Comparison of ENCODE assay signal across 8 mouse cellular contexts in genomic region chr11:64978720-64979488, GRCm38 (mm10). TPM values are rescaled to one million over a fixed set of nuclear protein-coding genes. Genes with fewer than 3 reads are reported as not detected.
DNase-seq lines count a peak whose midpoint lies in the region; ATAC-seq and TF ChIP-seq lines count a peak whose summit lies in the region.

Gene Elac2, plus strand, starts transcription at chr11:64979038.

- TF ChIP-seq CTCF in G1E (IDR thresholded peaks at IDR 0.05; ENCODE audit: low read depth, low read length) = no peak
- no peak for TF ChIP-seq CTCF in layer of hippocampus, adult 2 months (conservative IDR thresholded peaks at IDR 0.05)
- TF ChIP-seq CTCF in lung, embryonic 14.5 days (IDR thresholded peaks at IDR 0.05; ENCODE audit: low read depth) = no peak
- no peak for TF ChIP-seq CTCF in olfactory bulb, adult 2 months (IDR thresholded peaks at IDR 0.05; ENCODE audit: insufficient read depth, low read depth, low read length)
- TF ChIP-seq CTCF in thymus, adult 2 months (IDR thresholded peaks at IDR 0.05; ENCODE audit: borderline replicate concordance, control insufficient read depth, extremely low read depth, insufficient read depth, low read length, poor library complexity) = 0 out of 2 replicates have a peak, but pooled peaks have one; percentile 37

- H3K36me3 ChIP-seq in G1E (replicated peaks) = peaks cover 39% of the 10 kb centered on the region
- peaks cover 6% of the 10 kb centered on the region; the same call in 1 of the 2 replicates for H3K36me3 ChIP-seq in forebrain, embryonic 16.5 days (ENCODE audit: control insufficient read depth, insufficient read depth)
- H3K36me3 ChIP-seq in lung, embryonic 14.5 days (ENCODE audit: insufficient read depth) = peaks cover 31% of the 10 kb centered on the region
- peaks cover 3% of the 10 kb centered on the region; the same call in 1 of the 2 replicates for H3K36me3 ChIP-seq in thymus, adult 2 months (ENCODE audit: control insufficient read depth, insufficient read depth, low read length)

- H3K9ac ChIP-seq in forebrain, embryonic 16.5 days (replicated peaks; ENCODE audit: low read depth, low read length) = peak within 1 kb of the TSS; percentile 75
- peak within 1 kb of the TSS; percentile 71 for H3K9ac ChIP-seq in lung, embryonic 14.5 days

- H3K27ac ChIP-seq in forebrain, embryonic 16.5 days (ENCODE audit: low read length) = peak within 1 kb of the TSS; percentile 50; the same call in 1 of the 2 replicates
- H3K27ac ChIP-seq in layer of hippocampus, adult 2 months = peak within 1 kb of the TSS; percentile 83
- H3K27ac ChIP-seq in lung, embryonic 14.5 days (ENCODE audit: low read depth) = no peak within 1 kb of the TSS
- H3K27ac ChIP-seq in olfactory bulb, adult 2 months (ENCODE audit: insufficient read depth, low read depth, low read length) = no peak within 1 kb of the TSS
- H3K27ac ChIP-seq in thymus, adult 2 months (ENCODE audit: control insufficient read depth, insufficient read depth, low read length) = no peak within 1 kb of the TSS

- WGBS in forebrain, embryonic 16.5 days = under 1% methylated on average over 65 of the region's 65 CpGs
- WGBS in lung, embryonic 14.5 days = under 1% methylated on average over 65 of the region's 65 CpGs
- WGBS in olfactory bulb, adult 2 months = under 1% methylated on average over 65 of the region's 65 CpGs
- under 1% methylated on average over 65 of the region's 65 CpGs for WGBS in thymus, adult 2 months

- H3K27me3 ChIP-seq in G1E (ENCODE audit: insufficient read depth, low read length) = peaks cover 4% of the 10 kb centered on the region; the same call in 1 of the 2 replicates
- no peaks in the 10 kb centered on the region; the same call in 1 of the 2 replicates for H3K27me3 ChIP-seq in forebrain, embryonic 16.5 days (replicated peaks; ENCODE audit: control insufficient read depth, insufficient read depth, low read length)
- H3K27me3 ChIP-seq in lung, embryonic 14.5 days (ENCODE audit: insufficient read depth, low read length) = no peaks in the 10 kb centered on the region
- H3K27me3 ChIP-seq in thymus, adult 2 months (ENCODE audit: control insufficient read depth, insufficient read depth, low read length) = no peaks in the 10 kb centered on the region

- peaks cover 21% of the 10 kb centered on the region for H3K4me1 ChIP-seq in G1E (ENCODE audit: insufficient read depth, low read depth, low read length)
- H3K4me1 ChIP-seq in forebrain, embryonic 16.5 days (replicated peaks; ENCODE audit: control insufficient read depth, insufficient read depth, low read length) = peaks cover 14% of the 10 kb centered on the region
- peaks cover 4% of the 10 kb centered on the region; the same call in 1 of the 2 replicates for H3K4me1 ChIP-seq in lung, embryonic 14.5 days (ENCODE audit: insufficient read depth)
- H3K4me1 ChIP-seq in olfactory bulb, adult 2 months (ENCODE audit: control insufficient read depth, insufficient read depth, low read length) = peaks cover 4% of the 10 kb centered on the region; the same call in 1 of the 2 replicates
- peaks cover 6% of the 10 kb centered on the region for H3K4me1 ChIP-seq in thymus, adult 2 months (replicated peaks; ENCODE audit: control insufficient read depth, insufficient read depth, low read length)

- peak within 1 kb of the TSS; percentile 81 for H3K4me2 ChIP-seq in forebrain, embryonic 16.5 days (ENCODE audit: low read length)
- peak within 1 kb of the TSS; percentile 86 for H3K4me2 ChIP-seq in lung, embryonic 14.5 days

- H3K9me3 ChIP-seq in G1E (replicated peaks) = no peaks in the 10 kb centered on the region
- H3K9me3 ChIP-seq in forebrain, embryonic 16.5 days (ENCODE audit: control insufficient read depth, low read length) = no peaks in the 10 kb centered on the region
- H3K9me3 ChIP-seq in lung, embryonic 14.5 days (ENCODE audit: low read depth, low read length) = no peaks in the 10 kb centered on the region

- H3K4me3 ChIP-seq in G1E (ENCODE audit: low read depth, low read length) = peak within 1 kb of the TSS; percentile 90
- peak within 1 kb of the TSS; percentile 86 for H3K4me3 ChIP-seq in forebrain, embryonic 16.5 days (replicated peaks; ENCODE audit: low read length)
- H3K4me3 ChIP-seq in layer of hippocampus, adult 2 months = peak within 1 kb of the TSS; percentile 87
- peak within 1 kb of the TSS; percentile 93 for H3K4me3 ChIP-seq in lung, embryonic 14.5 days (ENCODE audit: low read depth, low read length)
- H3K4me3 ChIP-seq in olfactory bulb, adult 2 months (ENCODE audit: insufficient read depth, low read depth, low read length) = peak within 1 kb of the TSS; percentile 72
- peak within 1 kb of the TSS; percentile 74 for H3K4me3 ChIP-seq in thymus, adult 2 months (ENCODE audit: control insufficient read depth, insufficient read depth, low read length)

- intact Hi-C loops in heart, postnatal 36 days (cut with DNase I) = no loop called here

- TF ChIP-seq POLR2A in olfactory bulb, adult 2 months (IDR thresholded peaks at IDR 0.05; ENCODE audit: insufficient read depth, low read depth, low read length) = peak; percentile 81
- TF ChIP-seq POLR2A in thymus, adult 2 months (IDR thresholded peaks at IDR 0.05; ENCODE audit: control insufficient read depth, extremely low read depth, insufficient read depth, low read length, poor library complexity) = peak; percentile 80

- peak; percentile 99 for ATAC-seq in G1E (ENCODE audit: extremely low read depth, insufficient number of reproducible peaks, low FRiP score, poor library complexity, severe bottlenecking)
- ATAC-seq in forebrain, embryonic 16.5 days = peak; percentile 100
- peak; percentile 100 for ATAC-seq in lung, embryonic 14.5 days (ENCODE audit: insufficient read depth)

- DNase-seq in G1E (ENCODE audit: low spot score) = peak; percentile 98
- DNase-seq in cerebellum, adult 18-20 months = peak; percentile 97
- peak; percentile 96 to 97 for DNase-seq in heart, postnatal 36 days
- peak; percentile 96 to 98 for DNase-seq in layer of hippocampus, adult 2 months (ENCODE audit: low spot score in 2 of 2)
- peak; percentile 99 for DNase-seq in lung, embryonic 14.5 days
- DNase-seq in thymus, adult 2 months = peak; percentile 97

RNA-seq across cellular contexts. Expression of gene Elac2, which starts in this region (rescaled TPM):
- 23.6 and 35.2 TPM in 2 replicates for total RNA-seq in G1E (2014; fragmentation: Nextera tagmentation)
- total RNA-seq in G1E (2017) = 32.1 and 37.2 TPM in 2 replicates
- polyA plus RNA-seq in G1E (2012) = 34.7 and 42.9 TPM in 2 replicates
- 34.3 and 38.2 TPM in 2 replicates for polyA plus RNA-seq in forebrain, embryonic 16.5 days (2015; fragmentation: Nextera tagmentation; extraction: Ambion mirVana)
- total RNA-seq in heart, postnatal 36 days (2021) = 10 to 100 TPM; 20.5 to 20.6 TPM
- total RNA-seq in layer of hippocampus, adult 2 months (2021) = 10 to 100 TPM; 26.6 to 27.8 TPM
- polyA plus RNA-seq in lung, embryonic 14.5 days (2014; fragmentation: Nextera tagmentation; extraction: Ambion mirVana) = 33.0 and 34.3 TPM in 2 replicates
- not detected in 2 replicates for polyA plus RNA-seq in olfactory bulb, adult 2 months (2012; ENCODE audit: insufficient read depth, insufficient read length, low replicate concordance, missing spikeins)
- 21.9 and 25.0 TPM in 2 replicates for polyA plus RNA-seq in thymus, adult 2 months (2012; rRNA removed)

Comparison
In these comparisons a context has a peak if more than half of its experiments do, and no peak if none do; other contexts are left out.
1. H3K27ac ChIP-seq: peak in forebrain, embryonic 16.5 days (single experiment) and layer of hippocampus, adult 2 months (single experiment); none in lung, embryonic 14.5 days (single experiment), olfactory bulb, adult 2 months (single experiment) and thymus, adult 2 months (single experiment).
2. Peak in every context shown above with its lines, with median percentiles within 50 percentile points of each other: ATAC-seq, DNase-seq and H3K4me3 ChIP-seq.